Mouse (Mus musculus) liver, embryonic 14.5 days (tissue): ENCODE results near the gene Serpina3c. TPM values are rescaled to one million over a fixed set of nuclear protein-coding genes. Genes with fewer than 3 reads are reported as not detected.

Experiments
- ATAC-seq: fragments of 200-750 bp; cut with Nextera tagmentation; 2 replicates; pipeline ENCODE4 v1.8.0; 2017; ENCODE audit warnings: moderate number of reproducible peaks, mild to moderate bottlenecking, moderate library complexity; ENCODE audit not compliant: insufficient read depth
- DNase-seq, 3 experiments: peaks; one replicate each; pipeline ENCODE4 v3.0.0-alpha.2; 2012 to 2013; ENCODE audit warnings: low read depth in 3 of 3, low spot score in 3 of 3
- H3K27ac ChIP-seq: fragments of 300-500 bp; sonication (generic); 2 replicates; pipeline ENCODE4 v1.5.1; 2014; ENCODE audit warnings: moderate library complexity, mild to moderate bottlenecking, control low read depth, inconsistent platforms
- H3K27me3 ChIP-seq: fragments of 300-500 bp; sonication (generic); 2 replicates; pipeline ENCODE4 v1.6.1; 2014; ENCODE audit warnings: mild to moderate bottlenecking, low read length, moderate library complexity; ENCODE audit not compliant: control insufficient read depth, insufficient read depth
- H3K36me3 ChIP-seq: fragments of 300-500 bp; sonication (generic); replicated peaks from 2 replicates; pipeline ENCODE4 v1.6.1; 2014; ENCODE audit warnings: low read depth; ENCODE audit not compliant: control insufficient read depth, insufficient read depth
- H3K4me1 ChIP-seq, 2 experiments: fragments of 200-500 bp in 1 of 2; fragments of 300-500 bp in 1 of 2; sonication (generic) in 1 of 2; replicated peaks; 2 replicates each; pipeline ENCODE4 v1.6.1; 2012 to 2014; ENCODE audit warnings: antibody characterized with exemption in 1 of 2, inconsistent platforms in 1 of 2, low read length in 1 of 2; ENCODE audit not compliant: control insufficient read depth in 2 of 2, insufficient read depth in 2 of 2
- H3K4me2 ChIP-seq: fragments of 300-500 bp; sonication (generic); 2 replicates; pipeline ENCODE4 v1.6.1; 2014; ENCODE audit warnings: low read depth, mild to moderate bottlenecking, control low read depth, moderate library complexity
- H3K4me3 ChIP-seq, 2 experiments: fragments of 200-500 bp in 1 of 2; fragments of 300-500 bp in 1 of 2; sonication (generic) in 1 of 2; 2 replicates each; pipeline ENCODE4 v1.5.1; 2012 to 2014; ENCODE audit warnings: low read depth in 2 of 2, low read length in 2 of 2, mild to moderate bottlenecking in 2 of 2, control low read depth in 1 of 2, inconsistent platforms in 1 of 2, moderate library complexity in 1 of 2; ENCODE audit not compliant: insufficient read depth in 1 of 2
- H3K9ac ChIP-seq: fragments of 300-500 bp; sonication (generic); replicated peaks from 2 replicates; pipeline ENCODE4 v1.6.1; 2014; ENCODE audit warnings: mild to moderate bottlenecking, control low read depth, moderate library complexity
- H3K9me3 ChIP-seq: fragments of 300-500 bp; sonication (generic); 2 replicates; pipeline ENCODE4 v1.6.1; 2016; ENCODE audit warnings: low read length, mixed read lengths; ENCODE audit not compliant: control insufficient read depth
- CTCF ChIP-seq: IDR thresholded peaks from 2 replicates; pipeline ENCODE4 v1.5.1; 2016; ENCODE audit warnings: antibody characterized with exemption, low read depth, control low read depth
- EP300 ChIP-seq: IDR thresholded peaks from 2 replicates; pipeline ENCODE4 v1.6.1; 2016; ENCODE audit warnings: antibody characterized with exemption, low read depth
- WGBS: fragments of 180-500 bp; shearing (Covaris S2); extraction: QIAGEN DNeasy Blood & Tissue Kit; methylation state at CpG from one replicate; pipeline ENCODE4 v1.1.7; 2014; ENCODE audit not compliant: insufficient replicate concordance; 5-methylcytosine and 5-hydroxymethylcytosine counted together
- polyA plus RNA-seq, 2 experiments: library from polyadenylated mRNA; depleted of rRNA in 1 of 2; stranded (reverse) in 1 of 2; unstranded in 1 of 2; fragments of >200 nt; fragmentation: Nextera tagmentation in 1 of 2; extraction: Ambion mirVana in 1 of 2; gene quantifications; 2 replicates each; pipeline versions ENCODE4 v1.2.1 to v1.2.3; 2012 to 2014

The Serpina3c gene
- polyA plus RNA-seq, 2 experiments: not detected

- 60% methylated on average over 4 of the region's 4 CpGs for WGBS
- Histone ChIP-seq H3K4me3 (no peak overlapping the region), H3K4me2 (no peak overlapping the region), H3K9ac (no peak overlapping the region), H3K4me1 (no peaks in the 10 kb centered on the region), H3K9me3 (no peaks in the 10 kb centered on the region), H3K36me3 (no peaks in the 10 kb centered on the region), H3K27ac (no peak overlapping the region), H3K27me3 (no peaks in the 10 kb centered on the region)
- ATAC-seq: no peak
- TF ChIP-seq CTCF (no peak), EP300 (no peak)
- no peak for DNase-seq
These were observed 13.0 kb downstream of the Serpina3c start for GRCm38 (mm10) chr12:104140543-104141103.

- TF ChIP-seq CTCF: no peak
- TF ChIP-seq EP300: no peak
- H3K27ac ChIP-seq: no peak overlapping the region
- no peak overlapping the region for H3K4me3 ChIP-seq
- ATAC-seq: no peak
- DNase-seq: no peak
- no peaks in the 10 kb centered on the region for H3K9me3 ChIP-seq
- no peak overlapping the region for H3K9ac ChIP-seq
- no peak overlapping the region for H3K4me2 ChIP-seq
- no peaks in the 10 kb centered on the region for H3K27me3 ChIP-seq
- H3K36me3 ChIP-seq: no peaks in the 10 kb centered on the region
- no peaks in the 10 kb centered on the region for H3K4me1 ChIP-seq
- WGBS: 56% methylated on average over 2 of the region's 2 CpGs
These were observed 15.5 kb downstream of the Serpina3c start for GRCm38 (mm10) chr12:104138216-104138615.

- no peak overlapping the region for H3K9ac ChIP-seq
- no peaks in the 10 kb centered on the region for H3K4me1 ChIP-seq
- H3K4me2 ChIP-seq: no peak overlapping the region
- no peak overlapping the region for H3K4me3 ChIP-seq
- H3K36me3 ChIP-seq: no peaks in the 10 kb centered on the region
- no peak for DNase-seq
- H3K9me3 ChIP-seq: no peaks in the 10 kb centered on the region
- ATAC-seq: no peak
- TF ChIP-seq EP300 (no peak), CTCF (no peak)
- no peak overlapping the region for H3K27ac ChIP-seq
- H3K27me3 ChIP-seq: no peaks in the 10 kb centered on the region
These were observed 22.6 kb downstream of the Serpina3c start for GRCm38 (mm10) chr12:104131041-104131440.

- Histone ChIP-seq H3K9ac (no peak within 1 kb of the TSS), H3K4me1 (no peaks in the 10 kb centered on the region), H3K27ac (no peak within 1 kb of the TSS), H3K36me3 (no peaks in the 10 kb centered on the region), H3K4me3 (no peak within 1 kb of the TSS), H3K4me2 (no peak within 1 kb of the TSS), H3K27me3 (no peaks in the 10 kb centered on the region), H3K9me3 (no peaks in the 10 kb centered on the region)
- ATAC-seq: no peak
- TF ChIP-seq CTCF: no peak
- no peak for TF ChIP-seq EP300
- DNase-seq: no peak
- 43% methylated on average over 5 of the region's 5 CpGs for WGBS
These were observed 26.0 kb downstream of the Serpina3c start, which contains the start of gene Serpina3b for GRCm38 (mm10) chr12:104127696-104128095. Gene Serpina3b (plus strand): TSS chr12:104127996.

- H3K27ac ChIP-seq: no peak overlapping the region
- no peaks in the 10 kb centered on the region for H3K27me3 ChIP-seq
- H3K9ac ChIP-seq: no peak overlapping the region
- 64% methylated on average over 5 of the region's 5 CpGs for WGBS
- no peaks in the 10 kb centered on the region for H3K9me3 ChIP-seq
- ATAC-seq (no peak), DNase-seq (no peak)
- TF ChIP-seq EP300 (no peak), CTCF (no peak)
- H3K36me3 ChIP-seq: no peaks in the 10 kb centered on the region
- H3K4me2 ChIP-seq: no peak overlapping the region
- no peak overlapping the region for H3K4me3 ChIP-seq
- no peaks in the 10 kb centered on the region for H3K4me1 ChIP-seq
These were observed 28.6 kb downstream of the Serpina3c start for GRCm38 (mm10) chr12:104125021-104125560.
